Mouse (Mus musculus) heart, postnatal 0 days (tissue): ENCODE data around the gene Gm45213.

Source experiments
- CTCF ChIP-seq: IDR thresholded peaks from 2 replicates; pipeline ENCODE4 v1.5.1; 2016; ENCODE audit warnings: antibody characterized with exemption, control low read depth, low read depth
- EP300 ChIP-seq: IDR thresholded peaks from 2 replicates; pipeline ENCODE4 v1.6.1; 2016; ENCODE audit warnings: antibody characterized with exemption, low read depth

- TF ChIP-seq CTCF = no peak
- TF ChIP-seq EP300 = no peak
Observed at GRCm38 (mm10) chr7:66058703-66059102, 15.3 kb downstream of the Gm45213 start, which contains the start of gene Snrpa1.
